Mouse (Mus musculus) macrophage (primary cell): Measurements from ENCODE around the gene Lcorl. TPM values are rescaled to one million over a fixed set of nuclear protein-coding genes. Genes with fewer than 3 reads are reported as not detected.

Source experiments
- H3K27ac ChIP-seq: fragments of 350-480 bp; formaldehyde crosslinking; 2 replicates; pipeline ENCODE4 v1.9.0; 2021
- H3K36me3 ChIP-seq: fragments of 350-480 bp; formaldehyde crosslinking; 2 replicates; pipeline ENCODE4 v1.9.0; 2021; ENCODE audit errors: inconsistent target
- H3K4me3 ChIP-seq: fragments of 350-480 bp; formaldehyde crosslinking; 2 replicates; pipeline ENCODE4 v1.9.0; 2021; ENCODE audit errors: inconsistent target
- H3K79me2 ChIP-seq: fragments of 350-480 bp; formaldehyde crosslinking; 2 replicates; pipeline ENCODE4 v1.9.0; 2021; ENCODE audit errors: inconsistent target
- WGBS: methylation state at CpG from one replicate; pipeline ENCODE4 v1.1.7; 2026; ENCODE audit warnings: inconsistent platforms; ENCODE audit not compliant: missing documents; 5-methylcytosine and 5-hydroxymethylcytosine counted together
- polyA plus RNA-seq: library from polyadenylated mRNA; stranded (reverse); fragments of 250-400 nt; gene quantifications from 3 replicates; pipeline ENCODE4 v1.2.4, GENCODE M21; 2018; ENCODE audit warnings: inconsistent platforms

Lcorl gene
- polyA plus RNA-seq, 1 experiment from 2014 or later, result 11.7 TPM

DNA sequence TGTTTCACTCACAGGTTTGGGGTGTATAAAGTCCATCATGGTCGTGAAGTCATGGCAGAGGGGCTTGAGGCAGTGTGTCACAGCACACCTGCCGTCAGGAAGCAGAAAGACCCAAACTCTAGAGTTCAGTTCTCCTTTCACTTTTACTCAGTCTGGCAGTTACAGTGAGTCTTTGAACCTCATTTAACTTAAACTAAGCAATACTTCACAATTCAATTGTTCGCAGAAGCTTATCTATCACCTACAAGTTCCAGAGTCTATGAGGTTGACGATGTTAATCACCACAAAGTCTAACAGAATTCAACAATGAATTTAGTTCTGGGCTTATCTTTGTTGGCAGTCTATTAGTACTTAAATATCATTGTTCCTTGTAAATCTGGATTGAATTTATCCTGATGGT lies 45.9 kb downstream of the Lcorl start:
- Histone ChIP-seq H3K79me2 (peaks cover 95% of the 10 kb centered on the region), H3K27ac (no peak overlapping the region), H3K4me3 (no peak overlapping the region), H3K36me3 (no peaks in the 10 kb centered on the region)
- WGBS, result 87% methylated on average over 4 of the region's 4 CpGs

DNA sequence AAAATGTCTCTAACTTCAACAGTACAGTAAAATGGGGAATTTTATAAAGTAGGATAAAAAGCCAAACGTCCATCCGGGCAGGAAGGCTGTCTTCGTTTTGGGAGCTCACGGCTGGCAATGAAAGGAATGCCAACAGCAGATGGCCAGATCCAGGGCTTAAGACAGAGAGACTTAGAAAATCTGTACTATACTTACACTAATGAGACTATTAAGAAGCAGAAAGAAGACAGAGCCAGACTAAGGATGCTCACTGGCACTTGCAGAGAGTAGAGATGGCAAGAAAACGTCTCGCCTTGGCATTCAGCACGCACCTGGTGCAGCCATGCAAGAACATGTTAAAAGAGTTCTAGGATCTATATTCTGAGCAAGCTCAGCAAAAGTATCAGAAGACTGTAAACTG lies 65.6 kb downstream of the Lcorl start:
- Histone ChIP-seq H3K27ac (no peak overlapping the region), H3K4me3 (no peak overlapping the region)
- 97% methylated on average over 7 of the region's 7 CpGs for WGBS

DNA sequence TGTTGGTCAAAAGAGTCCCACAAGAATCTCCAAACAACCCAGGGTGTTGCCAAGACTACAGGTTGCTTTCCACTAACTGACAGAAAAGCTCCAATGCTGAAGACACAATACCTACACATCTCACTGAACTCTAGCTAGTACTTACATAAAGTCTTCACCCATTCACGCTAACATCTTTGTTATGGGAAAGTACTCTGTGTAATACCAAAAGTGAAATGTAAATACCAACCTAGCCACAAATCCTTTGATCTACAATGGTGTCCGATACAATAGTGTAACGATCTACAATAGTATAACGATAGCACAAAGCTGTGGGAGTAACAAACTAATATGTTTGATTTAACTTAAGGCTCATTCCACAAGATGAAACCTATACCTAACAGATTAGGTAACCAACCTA lies 67.2 kb downstream of the Lcorl start:
- H3K27ac ChIP-seq, result no peak overlapping the region
- no peak overlapping the region for H3K4me3 ChIP-seq
- H3K36me3 ChIP-seq, result no peaks in the 10 kb centered on the region
- H3K79me2 ChIP-seq, result peaks cover 92% of the 10 kb centered on the region
- 100% methylated on average over 4 of the region's 4 CpGs for WGBS

More for the DNA sequence above, 65.6 kb downstream of the Lcorl start:
- Histone ChIP-seq H3K36me3 (no peaks in the 10 kb centered on the region), H3K79me2 (peaks cover 92% of the 10 kb centered on the region)

DNA sequence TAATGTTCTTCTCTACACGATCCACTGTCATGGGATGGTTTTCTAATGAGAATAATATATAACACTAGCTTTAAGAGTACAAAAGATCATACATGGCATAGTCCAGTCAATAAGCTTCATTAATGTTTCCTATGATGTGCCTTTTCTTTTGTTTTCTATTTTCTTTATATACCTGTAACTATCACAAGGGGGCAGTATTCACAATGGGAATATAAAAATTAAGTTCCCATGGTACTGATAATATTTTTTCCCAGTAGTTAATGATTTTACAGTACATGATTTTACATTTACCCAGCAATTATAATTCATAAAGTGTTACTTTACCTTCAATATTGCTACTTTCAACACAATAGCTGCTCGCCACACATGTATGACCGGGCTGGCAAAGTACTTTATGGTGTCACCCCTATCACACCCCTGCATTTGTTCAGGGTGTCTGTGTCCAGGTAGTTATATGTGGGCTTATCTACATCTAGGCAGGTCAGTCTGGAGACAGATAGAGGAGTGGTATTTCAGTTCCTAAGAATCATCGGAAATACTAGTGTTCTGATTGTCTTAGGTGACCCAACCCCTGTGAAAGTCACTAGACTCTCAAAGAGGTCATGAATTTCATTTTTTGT lies 99.8 kb downstream of the Lcorl start:
- Histone ChIP-seq H3K36me3 (no peaks in the 10 kb centered on the region), H3K79me2 (no peaks in the 10 kb centered on the region), H3K27ac (no peak overlapping the region), H3K4me3 (no peak overlapping the region)
- WGBS, result 87% methylated on average over 4 of the region's 4 CpGs

DNA sequence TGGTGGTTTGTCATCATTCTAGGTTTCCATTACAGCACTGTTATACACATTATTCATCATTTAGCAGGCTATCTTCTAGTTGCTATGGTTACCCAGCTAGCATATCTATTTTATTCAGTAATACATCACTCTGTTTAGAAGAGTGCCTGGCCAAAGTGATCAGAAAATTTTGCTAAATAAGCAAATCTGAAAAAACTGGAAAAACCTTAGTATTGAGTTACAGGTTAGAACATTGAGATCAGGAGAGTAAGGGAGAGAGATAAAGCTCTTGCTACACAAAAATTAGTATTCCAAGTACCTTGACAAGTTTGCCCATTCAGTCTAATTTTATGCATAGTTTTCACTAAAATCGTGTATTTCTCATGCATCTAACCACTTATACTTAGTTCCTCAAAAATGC lies 119.5 kb downstream of the Lcorl start:
- WGBS, result 63% methylated on average over 1 of the region's 1 CpGs
- no peaks in the 10 kb centered on the region for H3K79me2 ChIP-seq
- no peak overlapping the region for H3K27ac ChIP-seq
- no peak overlapping the region for H3K4me3 ChIP-seq
- H3K36me3 ChIP-seq, result 0 out of 2 replicates have a peak, but pooled peaks cover 6% of the 10 kb centered on the region

DNA sequence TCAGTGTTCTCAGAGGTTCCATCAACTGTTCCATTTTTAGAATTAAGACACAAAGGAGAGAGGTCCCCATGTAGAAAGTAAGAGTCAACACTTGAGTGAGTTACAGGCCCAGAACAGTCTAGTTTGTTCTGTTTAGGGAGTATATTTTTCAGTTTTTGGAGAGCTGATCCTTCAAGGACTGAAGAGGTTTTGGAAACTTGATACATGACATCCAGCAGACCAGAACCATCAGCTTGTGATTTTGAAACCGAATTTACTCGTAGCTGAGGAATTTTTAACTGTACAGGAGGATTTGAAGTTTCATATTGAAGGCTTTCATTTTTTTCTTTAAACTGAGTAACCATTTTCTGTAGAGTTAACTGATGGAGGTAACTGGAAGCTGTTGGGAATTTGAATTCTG lies 123.7 kb downstream of the Lcorl start:
- no peaks in the 10 kb centered on the region for H3K79me2 ChIP-seq

DNA sequence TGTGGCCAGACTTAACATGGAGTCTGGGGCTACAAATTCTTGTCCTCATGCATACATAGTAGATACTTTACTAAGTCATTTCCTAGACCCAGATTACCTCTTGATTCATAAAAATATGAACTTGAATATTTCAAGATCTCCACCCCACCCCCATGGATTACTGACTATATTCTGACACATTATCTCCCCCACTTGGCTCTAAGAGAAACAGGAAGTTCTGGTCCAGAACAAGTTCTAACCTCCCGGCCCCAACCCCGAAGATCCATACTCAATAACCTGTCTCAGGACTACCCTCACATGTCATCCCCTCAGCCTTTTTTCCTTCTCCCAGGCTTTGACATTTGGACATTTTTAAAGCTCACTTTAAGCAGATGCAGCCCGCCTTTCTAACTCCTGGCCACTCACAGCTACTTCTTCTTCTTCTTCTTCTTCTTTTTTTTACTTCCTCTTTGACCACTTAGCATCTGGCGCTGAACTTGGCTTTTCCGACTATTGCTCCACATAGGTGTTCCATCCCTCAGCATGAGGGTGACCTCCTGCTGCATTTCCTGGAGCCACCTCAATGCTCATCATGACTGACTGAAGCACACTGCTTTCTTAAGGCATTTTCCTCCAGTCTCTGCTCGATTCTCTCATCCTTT lies 138.4 kb downstream of the Lcorl start:
- H3K4me3 ChIP-seq, result no peak overlapping the region
- WGBS, result 26% methylated on average over 6 of the region's 6 CpGs
- no peaks in the 10 kb centered on the region for H3K79me2 ChIP-seq
- no peaks in the 10 kb centered on the region for H3K36me3 ChIP-seq
- H3K27ac ChIP-seq, result no peak overlapping the region

More for the DNA sequence above, 123.7 kb downstream of the Lcorl start:
- no peak overlapping the region for H3K4me3 ChIP-seq
- WGBS, result 100% methylated on average over 2 of the region's 2 CpGs
- H3K27ac ChIP-seq, result no peak overlapping the region
- H3K36me3 ChIP-seq, result 0 out of 2 replicates have a peak, but pooled peaks cover 6% of the 10 kb centered on the region

DNA sequence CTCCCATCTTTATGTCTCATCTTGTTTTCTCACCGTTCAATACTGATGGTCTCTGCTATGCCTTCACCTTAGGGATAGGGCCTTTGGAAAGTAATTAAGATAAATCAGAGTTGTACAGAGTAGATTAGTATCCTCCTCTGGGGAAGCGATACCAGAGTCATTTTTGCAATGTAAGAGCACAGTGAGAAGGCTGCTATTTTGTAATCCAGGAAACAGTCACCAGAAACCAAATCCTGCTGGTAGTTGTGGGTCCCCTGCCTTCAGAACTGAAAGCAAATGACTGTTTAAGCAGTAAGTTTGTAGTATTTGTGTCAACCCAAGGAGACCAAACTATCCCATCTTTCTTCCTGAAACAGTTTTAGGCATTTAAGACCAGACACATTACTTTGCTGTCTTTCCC lies 147.8 kb downstream of the Lcorl start:
- H3K4me3 ChIP-seq, result no peak overlapping the region
- 27% methylated on average over 2 of the region's 2 CpGs for WGBS
- no peak overlapping the region for H3K27ac ChIP-seq
- H3K36me3 ChIP-seq, result no peaks in the 10 kb centered on the region
- no peaks in the 10 kb centered on the region for H3K79me2 ChIP-seq

DNA sequence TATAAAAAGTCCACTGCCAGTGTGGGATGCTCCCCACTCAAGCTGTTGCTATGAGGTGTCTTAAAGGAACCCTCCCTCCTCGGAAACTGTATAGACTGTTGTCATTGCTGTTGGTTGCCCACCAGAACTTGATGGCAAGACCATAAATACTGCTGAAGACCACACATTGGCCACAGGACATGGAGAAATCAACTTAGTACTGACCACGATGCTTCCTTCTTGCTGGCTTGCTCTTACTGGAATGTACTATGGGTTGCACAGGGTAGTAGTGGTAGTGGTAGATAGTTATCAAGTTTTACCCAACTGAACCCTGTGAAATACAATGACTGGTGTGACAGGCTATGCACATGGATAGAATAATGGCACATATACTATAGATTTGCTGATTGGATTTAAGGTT lies 150.6 kb downstream of the Lcorl start:
- no peaks in the 10 kb centered on the region for H3K79me2 ChIP-seq
- no peak overlapping the region for H3K27ac ChIP-seq
- WGBS, result 38% methylated on average over 2 of the region's 2 CpGs
- no peak overlapping the region for H3K4me3 ChIP-seq
- no peaks in the 10 kb centered on the region for H3K36me3 ChIP-seq

DNA sequence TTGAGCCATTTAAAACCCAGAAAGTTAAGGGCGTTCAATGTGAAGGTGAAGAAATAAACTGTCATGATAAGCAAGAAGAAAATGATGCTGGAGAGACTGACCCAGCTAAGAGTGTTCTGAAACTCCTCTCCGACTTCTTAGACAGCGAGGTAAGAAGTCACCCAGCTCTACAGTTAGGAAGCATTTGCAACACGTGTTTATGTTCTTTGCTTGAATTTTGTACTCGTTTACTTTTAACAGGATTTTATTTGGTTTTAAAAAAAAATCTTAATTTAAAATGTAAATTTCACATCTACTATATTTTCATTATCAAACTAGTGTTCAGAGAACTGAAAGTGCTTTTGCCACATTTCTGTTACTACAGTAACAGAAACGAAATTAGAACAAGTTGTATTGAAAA lies 165.7 kb downstream of the Lcorl start:
- H3K36me3 ChIP-seq, result no peaks in the 10 kb centered on the region
- 96% methylated on average over 6 of the region's 6 CpGs for WGBS

DNA sequence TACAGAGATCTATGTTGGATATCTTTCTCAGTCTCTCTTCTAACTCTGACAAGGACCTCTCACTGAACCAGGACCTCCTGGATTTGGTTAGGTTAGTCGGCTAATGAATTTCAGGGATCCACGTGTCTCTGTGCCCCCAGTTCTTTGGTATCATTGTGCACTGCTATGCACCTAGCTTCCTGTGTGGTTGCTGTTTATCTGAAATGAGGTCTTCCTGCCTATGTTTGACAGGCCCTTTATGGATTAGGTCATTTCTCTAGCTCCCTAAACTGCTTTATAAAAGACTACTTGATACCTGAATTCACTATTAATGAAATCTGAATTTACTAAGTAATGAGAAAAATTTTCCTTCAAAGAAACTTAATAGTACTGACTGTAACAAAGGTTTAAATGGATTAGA lies 166.6 kb downstream of the Lcorl start:
- no peak overlapping the region for H3K27ac ChIP-seq
- no peaks in the 10 kb centered on the region for H3K79me2 ChIP-seq
- H3K4me3 ChIP-seq, result no peak overlapping the region
- no peaks in the 10 kb centered on the region for H3K36me3 ChIP-seq
- WGBS, result 83% methylated on average over 2 of the region's 2 CpGs

More for the DNA sequence above, 165.7 kb downstream of the Lcorl start:
- Histone ChIP-seq H3K79me2 (no peaks in the 10 kb centered on the region), H3K27ac (no peak overlapping the region), H3K4me3 (no peak overlapping the region)

DNA sequence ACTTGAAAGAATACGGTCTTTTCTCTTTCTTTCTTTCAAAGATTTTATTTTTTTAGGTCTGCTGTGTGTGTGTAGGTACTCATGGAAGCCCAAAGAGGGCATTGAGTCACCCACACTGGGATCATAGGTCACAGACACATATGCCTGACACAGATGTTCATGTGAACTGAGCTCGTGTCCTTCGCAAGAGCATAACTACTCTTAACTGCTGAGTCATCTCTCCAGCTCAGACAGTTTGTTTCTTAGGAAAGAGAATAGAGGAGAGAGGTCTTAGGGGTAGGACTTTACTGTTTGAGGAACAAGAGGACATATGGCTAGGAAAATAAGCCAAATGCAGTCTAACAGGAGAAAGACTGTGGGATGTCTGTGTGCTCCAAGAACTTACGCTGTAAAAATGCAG lies 168.3 kb downstream of the Lcorl start:
- Histone ChIP-seq H3K36me3 (no peaks in the 10 kb centered on the region), H3K4me3 (no peak overlapping the region), H3K79me2 (no peaks in the 10 kb centered on the region), H3K27ac (no peak overlapping the region)
- 84% methylated on average over 4 of the region's 4 CpGs for WGBS

DNA sequence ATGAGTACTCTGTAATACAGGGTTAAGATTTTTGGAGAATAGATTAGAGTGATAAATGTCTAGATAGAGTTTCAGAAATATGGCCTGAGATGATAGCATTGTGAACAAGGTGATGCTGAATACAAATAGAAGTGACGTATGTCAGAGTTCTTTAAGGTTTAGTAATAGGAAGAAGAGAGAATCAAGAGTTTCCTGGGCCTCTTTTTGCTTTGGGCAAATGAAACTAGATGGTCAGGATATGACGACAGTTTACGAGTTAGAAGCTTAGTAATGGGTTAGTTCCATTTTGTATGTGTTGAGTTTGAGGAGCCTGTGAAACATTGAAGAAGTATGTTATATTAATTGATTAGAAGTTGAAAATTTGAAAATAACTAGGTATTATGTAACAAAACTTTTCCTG lies 171.2 kb downstream of the Lcorl start:
- Histone ChIP-seq H3K79me2 (no peaks in the 10 kb centered on the region), H3K36me3 (no peaks in the 10 kb centered on the region), H3K27ac (no peak overlapping the region), H3K4me3 (no peak overlapping the region)
- WGBS, result 95% methylated on average over 3 of the region's 3 CpGs

DNA sequence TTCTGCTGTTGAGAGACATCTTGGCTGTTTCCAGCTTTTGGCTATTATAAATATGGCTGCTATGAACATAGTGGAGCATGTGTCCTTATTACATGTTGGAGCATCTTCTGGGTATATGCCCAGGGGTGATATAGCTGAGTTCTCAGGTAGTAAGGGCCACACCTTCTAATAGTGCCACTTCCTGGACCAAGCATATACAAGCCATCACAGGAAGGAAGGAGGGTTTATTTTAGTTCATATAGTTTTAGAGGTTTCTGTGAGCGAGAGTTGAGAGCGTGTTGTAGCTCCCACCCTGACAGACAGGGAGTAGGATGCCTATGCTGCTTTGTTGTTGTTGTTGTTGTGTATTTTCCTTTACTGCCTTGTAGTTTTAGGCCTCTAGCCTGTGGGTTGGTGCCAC lies 172.2 kb downstream of the Lcorl start:
- H3K79me2 ChIP-seq, result no peaks in the 10 kb centered on the region
- H3K27ac ChIP-seq, result no peak overlapping the region
- H3K36me3 ChIP-seq, result no peaks in the 10 kb centered on the region
- 100% methylated on average over 2 of the region's 2 CpGs for WGBS
- H3K4me3 ChIP-seq, result no peak overlapping the region

DNA sequence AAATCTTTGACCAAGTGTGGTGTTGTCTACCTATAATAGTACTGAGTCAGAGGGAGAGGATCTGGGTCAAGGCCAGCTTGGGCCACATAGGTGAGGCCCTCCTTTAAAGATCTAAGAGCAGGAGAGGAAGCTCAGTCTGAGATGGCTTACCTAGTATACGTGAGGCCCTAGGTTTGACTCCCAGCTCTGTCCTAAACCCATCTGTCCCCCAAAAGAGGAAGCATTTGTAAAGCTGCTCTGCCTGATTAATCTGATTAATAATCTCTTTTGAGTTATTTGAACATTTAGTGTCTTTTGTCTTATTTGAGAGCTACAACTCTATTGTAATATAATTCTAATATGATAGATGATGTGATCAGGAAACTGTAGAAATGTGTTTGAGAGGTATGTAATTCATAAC lies 174.0 kb downstream of the Lcorl start:
- H3K79me2 ChIP-seq, result no peaks in the 10 kb centered on the region
- no peaks in the 10 kb centered on the region for H3K36me3 ChIP-seq
- H3K27ac ChIP-seq, result no peak overlapping the region
- H3K4me3 ChIP-seq, result no peak overlapping the region
- 100% methylated on average over 1 of the region's 1 CpGs for WGBS

DNA sequence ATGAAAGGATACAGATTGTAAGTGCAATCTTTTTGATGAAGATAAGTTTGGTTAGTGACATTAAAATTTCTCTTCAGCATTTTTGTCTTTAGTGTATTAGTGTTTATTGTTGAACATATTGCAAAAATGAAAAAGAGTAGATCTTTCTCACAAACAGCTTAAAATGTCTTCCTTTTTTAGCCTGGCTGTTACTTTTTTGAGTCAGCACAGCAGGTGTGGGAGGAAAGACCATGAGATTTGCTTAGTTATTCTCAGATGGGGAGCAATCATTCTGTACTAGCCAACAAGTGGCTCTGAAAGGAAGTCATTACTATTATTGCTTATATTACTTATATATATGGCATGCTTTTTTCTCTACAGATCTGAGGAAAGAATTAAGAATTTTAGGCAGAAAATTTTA lies 177.5 kb downstream of the Lcorl start:
- Histone ChIP-seq H3K36me3 (no peaks in the 10 kb centered on the region), H3K4me3 (no peak overlapping the region), H3K79me2 (no peaks in the 10 kb centered on the region), H3K27ac (no peak overlapping the region)
